Mouse (Mus musculus): Measurements from ENCODE around the gene L3mbtl1.
A peak's percentile ranks its signal among the peaks of the same experiment; 100 is the strongest.

The L3mbtl1 gene

GRCm38 (mm10) chr2:162993881-162994616 is 50.8 kb downstream of the L3mbtl1 start:
- DNase-seq (ENCODE audit: low spot score), result no peak

GRCm38 (mm10) chr2:162998528-162999230 is 55.4 kb downstream of the L3mbtl1 start:
- peak; percentile 78 for DNase-seq (ENCODE audit: low spot score)

- DNase-seq (ENCODE audit: low spot score), result peak; percentile 60
Observed at GRCm38 (mm10) chr2:162999744-163000143, 56.5 kb downstream of the L3mbtl1 start.

DNA sequence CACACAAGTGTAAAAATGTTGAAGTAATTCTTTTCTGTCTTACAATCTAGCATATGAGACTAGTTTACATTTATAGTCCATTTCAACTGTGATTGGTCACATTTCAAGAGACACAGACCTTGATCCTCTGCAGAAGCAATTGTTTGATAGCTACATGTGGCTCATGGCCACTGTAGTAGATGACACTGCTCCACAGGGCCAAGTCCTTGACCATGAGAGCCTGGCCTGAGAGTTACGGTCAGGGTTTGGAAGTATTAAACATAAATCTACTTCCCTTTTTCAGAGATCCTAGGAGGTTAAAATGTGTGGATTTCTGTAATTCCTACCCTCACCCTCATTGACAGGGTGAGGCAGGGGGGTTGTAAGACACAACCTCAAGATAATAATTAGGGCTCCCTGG is 57.8 kb downstream of the L3mbtl1 start:
- no peak for DNase-seq (ENCODE audit: low spot score)

- DNase-seq (ENCODE audit: low spot score), result no peak
Observed at GRCm38 (mm10) chr2:163007299-163007698, 64.0 kb downstream of the L3mbtl1 start.

- DNase-seq (ENCODE audit: low spot score), result peak; percentile 95
Observed at GRCm38 (mm10) chr2:163016916-163017743, 73.9 kb downstream of the L3mbtl1 start, which contains the start of gene Ift52. Ift52 (plus strand) TSS chr2:163017354.

Data from testis, postnatal 10 days (tissue).